Mouse (Mus musculus) yolk sac, embryonic 10.5 days (tissue): ENCODE data around the gene Pnck.

Experiments
- DNase-seq: peaks from one replicate; pipeline ENCODE4 v3.0.0-alpha.2; 2017; ENCODE audit warnings: low spot score

The Pnck gene

GRCm38 (mm10) chrX:73639901-73640469 is 19.9 kb downstream of the Pnck start:
- DNase-seq: peak; percentile 13

GRCm38 (mm10) chrX:73639255-73639675 is 20.7 kb downstream of the Pnck start, which contains the start of gene Dusp9:
TSS of gene Dusp9 (plus strand) at chrX:73639419.
- DNase-seq: peak; percentile 89

GRCm38 (mm10) chrX:73637415-73637814 is 22.5 kb downstream of the Pnck start:
- peak; percentile 11 for DNase-seq

GRCm38 (mm10) chrX:73635425-73635824 is 24.5 kb downstream of the Pnck start:
- peak; percentile 25 for DNase-seq

- DNase-seq: no peak
These were observed 32.9 kb downstream of the Pnck start for GRCm38 (mm10) chrX:73626981-73627380.

- no peak for DNase-seq
These were observed 40.0 kb downstream of the Pnck start for GRCm38 (mm10) chrX:73619890-73620289.

- no peak for DNase-seq
These were observed 40.5 kb downstream of the Pnck start for GRCm38 (mm10) chrX:73619401-73619800.

- no peak for DNase-seq
These were observed 44.0 kb downstream of the Pnck start for GRCm38 (mm10) chrX:73615876-73616275.

- peak; percentile 38 for DNase-seq
These were observed 46.3 kb downstream of the Pnck start for GRCm38 (mm10) chrX:73613665-73614064.
